Mouse (Mus musculus): Measurements from ENCODE around the gene 9530068E07Rik. TPM values are rescaled to one million over a fixed set of nuclear protein-coding genes. Genes with fewer than 3 reads are reported as not detected.

Gene 9530068E07Rik
- 81.2 and 82.7 TPM in 2 replicates for total RNA-seq (2014; fragmentation: Nextera tagmentation)
- 53.0 and 53.8 TPM in 2 replicates for total RNA-seq (2017)
- polyA plus RNA-seq (2012), result 136 TPM in 2 replicates

DNA sequence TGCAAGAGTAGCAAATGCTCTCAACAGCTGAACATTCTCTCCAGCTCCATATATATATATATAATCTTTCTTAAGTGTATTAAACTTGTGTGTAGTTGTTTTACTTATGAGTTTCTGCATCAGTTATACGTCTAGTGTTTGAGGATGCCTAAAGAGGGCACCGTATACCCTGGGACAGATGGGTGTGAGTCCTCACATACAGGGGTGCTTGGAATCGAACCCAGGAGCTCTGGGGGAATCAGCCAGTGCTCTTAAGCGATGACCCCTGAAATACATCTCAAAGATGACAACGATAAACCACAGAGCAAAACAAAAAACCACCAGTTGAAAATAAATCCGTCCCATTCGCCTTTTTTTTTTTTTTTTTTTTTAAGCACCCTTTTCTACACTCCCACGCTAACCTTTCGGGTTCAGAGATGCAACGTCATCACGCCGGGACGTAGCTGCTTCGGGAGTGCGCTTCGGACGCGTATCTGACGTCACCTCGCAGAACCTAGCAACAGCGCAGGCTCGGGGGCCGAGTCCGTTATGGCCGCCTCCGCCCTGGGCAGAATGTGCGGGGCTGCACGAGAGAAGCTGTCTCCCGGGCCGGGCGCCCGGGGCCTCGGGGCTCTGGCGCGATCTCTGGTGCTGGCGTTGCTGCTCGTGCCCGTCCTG, at the start of gene 9530068E07Rik:
TSS of gene 9530068E07Rik (plus strand) at position 489 of the 657 bp plus-strand sequence.
- ATAC-seq (ENCODE audit: extremely low read depth, insufficient number of reproducible peaks, low FRiP score, poor library complexity, severe bottlenecking), result peak; percentile 89
- Histone ChIP-seq H3K4me3 (ENCODE audit: low read depth, low read length) (peak within 1 kb of the TSS; percentile 94), H3K4me1 (ENCODE audit: insufficient read depth, low read depth, low read length) (peaks cover 37% of the 10 kb centered on the region), H3K27me3 (ENCODE audit: insufficient read depth, low read length) (no peaks in the 10 kb centered on the region), H3K9me3 (replicated peaks) (no peaks in the 10 kb centered on the region), H3K36me3 (replicated peaks) (peaks cover 42% of the 10 kb centered on the region)
- peak; percentile 96 for DNase-seq (ENCODE audit: low spot score)
- TF ChIP-seq GATA1 (IDR thresholded peaks at IDR 0.05; ENCODE audit: borderline replicate concordance, low read length) (no peak), GATA2 (IDR thresholded peaks at IDR 0.05; ENCODE audit: borderline replicate concordance, low read depth, low read length) (no peak), POLR2AphosphoS5 (IDR thresholded peaks at IDR 0.05; ENCODE audit: insufficient replicate concordance, low read depth, low read length) (no peak), TAL1 (conservative IDR thresholded peaks at IDR 0.05; ENCODE audit: low read depth, low read length) (no peak), CTCF (IDR thresholded peaks at IDR 0.05; ENCODE audit: low read depth, low read length) (no peak)

GRCm38 (mm10) chr11:52346635-52347005, 49.6 kb upstream of the 9530068E07Rik start:
- peaks cover 38% of the 10 kb centered on the region for H3K4me1 ChIP-seq (ENCODE audit: insufficient read depth, low read depth, low read length)
- no peaks in the 10 kb centered on the region for H3K36me3 ChIP-seq (replicated peaks)
- no peaks in the 10 kb centered on the region for H3K9me3 ChIP-seq (replicated peaks)
- TF ChIP-seq GATA1 (IDR thresholded peaks at IDR 0.05; ENCODE audit: borderline replicate concordance, low read length), result no peak
- no peak for TF ChIP-seq CTCF (IDR thresholded peaks at IDR 0.05; ENCODE audit: low read depth, low read length)
- no peak for TF ChIP-seq GATA2 (IDR thresholded peaks at IDR 0.05; ENCODE audit: borderline replicate concordance, low read depth, low read length)
- no peak for TF ChIP-seq POLR2AphosphoS5 (IDR thresholded peaks at IDR 0.05; ENCODE audit: insufficient replicate concordance, low read depth, low read length)
- TF ChIP-seq TAL1 (conservative IDR thresholded peaks at IDR 0.05; ENCODE audit: low read depth, low read length), result no peak
- ATAC-seq (ENCODE audit: extremely low read depth, insufficient number of reproducible peaks, low FRiP score, poor library complexity, severe bottlenecking) (no peak), DNase-seq (ENCODE audit: low spot score) (peak; percentile 40)
- peaks cover 6% of the 10 kb centered on the region for H3K27me3 ChIP-seq (ENCODE audit: insufficient read depth, low read length)
- H3K4me3 ChIP-seq (ENCODE audit: low read depth, low read length), result peak overlapping the region; percentile 65; the same call in 1 of the 2 replicates

DNA sequence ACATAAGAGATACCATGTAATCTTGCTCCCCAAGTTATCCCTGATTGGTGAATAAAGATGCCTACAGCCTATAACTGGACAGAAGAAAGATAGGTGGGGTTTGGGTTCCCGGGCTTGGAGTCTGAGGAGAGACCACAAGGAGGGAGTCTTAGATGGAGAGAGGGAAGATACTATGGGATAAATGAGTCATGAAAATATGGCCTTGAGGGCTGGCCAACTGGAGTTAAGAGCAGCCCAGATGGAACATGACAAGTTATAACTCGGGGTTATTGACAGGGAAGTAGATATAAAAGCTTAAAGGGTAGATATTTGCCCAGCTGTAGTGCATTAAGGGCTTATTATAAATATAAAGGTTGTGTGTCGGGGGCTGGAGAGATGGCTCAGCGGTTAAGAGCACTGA, 48.1 kb upstream of the 9530068E07Rik start:
- no peak overlapping the region for H3K4me3 ChIP-seq (ENCODE audit: low read depth, low read length)
- no peaks in the 10 kb centered on the region for H3K27me3 ChIP-seq (ENCODE audit: insufficient read depth, low read length)
- DNase-seq (ENCODE audit: low spot score) (no peak), ATAC-seq (ENCODE audit: extremely low read depth, insufficient number of reproducible peaks, low FRiP score, poor library complexity, severe bottlenecking) (no peak)
- no peaks in the 10 kb centered on the region for H3K36me3 ChIP-seq (replicated peaks)
- no peak for TF ChIP-seq GATA2 (IDR thresholded peaks at IDR 0.05; ENCODE audit: borderline replicate concordance, low read depth, low read length)
- TF ChIP-seq CTCF (IDR thresholded peaks at IDR 0.05; ENCODE audit: low read depth, low read length), result no peak
- H3K9me3 ChIP-seq (replicated peaks), result no peaks in the 10 kb centered on the region
- peaks cover 39% of the 10 kb centered on the region for H3K4me1 ChIP-seq (ENCODE audit: insufficient read depth, low read depth, low read length)

DNA sequence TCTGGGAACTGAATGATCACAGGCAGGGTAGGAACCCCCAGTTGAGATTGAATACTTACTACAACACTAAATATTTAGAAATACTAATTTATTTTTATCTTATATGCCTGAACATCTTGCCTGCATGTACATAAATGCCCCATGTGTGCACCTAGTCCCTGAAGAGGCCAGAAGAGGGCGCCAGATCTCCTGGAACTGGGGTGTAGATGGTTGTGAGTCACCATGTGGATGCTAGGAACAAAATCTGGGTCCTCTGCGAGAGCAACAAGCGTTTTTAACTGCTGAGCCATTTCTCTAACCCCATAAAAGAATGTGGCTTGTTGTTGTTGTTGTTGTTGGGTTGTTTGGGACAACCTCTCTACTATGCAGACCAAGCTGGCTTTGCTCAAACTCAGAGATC, 47.5 kb upstream of the 9530068E07Rik start:
- H3K9me3 ChIP-seq (replicated peaks), result no peaks in the 10 kb centered on the region
- no peak overlapping the region for H3K4me3 ChIP-seq (ENCODE audit: low read depth, low read length)
- ATAC-seq (ENCODE audit: extremely low read depth, insufficient number of reproducible peaks, low FRiP score, poor library complexity, severe bottlenecking) (no peak), DNase-seq (ENCODE audit: low spot score) (no peak)
- no peaks in the 10 kb centered on the region for H3K36me3 ChIP-seq (replicated peaks)
- no peaks in the 10 kb centered on the region for H3K27me3 ChIP-seq (ENCODE audit: insufficient read depth, low read length)
- TF ChIP-seq CTCF (IDR thresholded peaks at IDR 0.05; ENCODE audit: low read depth, low read length) (no peak), GATA2 (IDR thresholded peaks at IDR 0.05; ENCODE audit: borderline replicate concordance, low read depth, low read length) (no peak), TAL1 (conservative IDR thresholded peaks at IDR 0.05; ENCODE audit: low read depth, low read length) (no peak), POLR2AphosphoS5 (IDR thresholded peaks at IDR 0.05; ENCODE audit: insufficient replicate concordance, low read depth, low read length) (no peak)
- peaks cover 36% of the 10 kb centered on the region for H3K4me1 ChIP-seq (ENCODE audit: insufficient read depth, low read depth, low read length)

GRCm38 (mm10) chr11:52350924-52351323, 45.3 kb upstream of the 9530068E07Rik start:
- Histone ChIP-seq H3K27me3 (ENCODE audit: insufficient read depth, low read length) (no peaks in the 10 kb centered on the region), H3K4me1 (ENCODE audit: insufficient read depth, low read depth, low read length) (peaks cover 24% of the 10 kb centered on the region), H3K9me3 (replicated peaks) (0 out of 2 replicates have a peak, but pooled peaks cover 1% of the 10 kb centered on the region), H3K4me3 (ENCODE audit: low read depth, low read length) (no peak overlapping the region), H3K36me3 (replicated peaks) (no peaks in the 10 kb centered on the region)
- DNase-seq (ENCODE audit: low spot score) (peak; percentile 83), ATAC-seq (ENCODE audit: extremely low read depth, insufficient number of reproducible peaks, low FRiP score, poor library complexity, severe bottlenecking) (peak; percentile 64)
- no peak for TF ChIP-seq GATA2 (IDR thresholded peaks at IDR 0.05; ENCODE audit: borderline replicate concordance, low read depth, low read length)
- TF ChIP-seq GATA1 (IDR thresholded peaks at IDR 0.05; ENCODE audit: borderline replicate concordance, low read length), result no peak
- no peak for TF ChIP-seq POLR2AphosphoS5 (IDR thresholded peaks at IDR 0.05; ENCODE audit: insufficient replicate concordance, low read depth, low read length)
- TF ChIP-seq CTCF (IDR thresholded peaks at IDR 0.05; ENCODE audit: low read depth, low read length), result no peak
- TF ChIP-seq TAL1 (conservative IDR thresholded peaks at IDR 0.05; ENCODE audit: low read depth, low read length), result no peak

DNA sequence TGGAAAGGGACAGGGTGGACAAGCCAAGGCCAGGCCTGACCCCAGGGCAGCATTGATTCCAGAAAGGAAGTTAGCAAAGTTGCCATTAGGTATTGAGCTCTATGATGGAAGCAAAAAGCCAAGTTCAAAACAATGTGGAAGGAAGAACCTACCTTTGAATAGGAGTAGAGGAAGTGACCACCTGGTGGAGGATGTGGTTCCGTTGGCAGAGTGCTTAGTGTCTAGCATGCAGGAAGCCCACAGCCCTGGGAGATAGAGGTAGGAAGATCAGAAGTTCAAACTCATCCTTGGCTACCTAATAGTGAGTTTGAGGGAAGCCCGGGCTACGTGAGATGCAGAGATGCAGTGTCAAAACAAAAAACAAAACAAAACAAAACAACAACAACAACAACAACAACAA, 44.0 kb upstream of the 9530068E07Rik start:
- H3K4me1 ChIP-seq (ENCODE audit: insufficient read depth, low read depth, low read length), result peaks cover 14% of the 10 kb centered on the region
- ATAC-seq (ENCODE audit: extremely low read depth, insufficient number of reproducible peaks, low FRiP score, poor library complexity, severe bottlenecking), result no peak
- H3K36me3 ChIP-seq (replicated peaks), result no peaks in the 10 kb centered on the region
- TF ChIP-seq POLR2AphosphoS5 (IDR thresholded peaks at IDR 0.05; ENCODE audit: insufficient replicate concordance, low read depth, low read length) (no peak), GATA2 (IDR thresholded peaks at IDR 0.05; ENCODE audit: borderline replicate concordance, low read depth, low read length) (no peak), TAL1 (conservative IDR thresholded peaks at IDR 0.05; ENCODE audit: low read depth, low read length) (no peak), CTCF (IDR thresholded peaks at IDR 0.05; ENCODE audit: low read depth, low read length) (no peak), GATA1 (IDR thresholded peaks at IDR 0.05; ENCODE audit: borderline replicate concordance, low read length) (no peak)
- peaks cover 7% of the 10 kb centered on the region for H3K9me3 ChIP-seq (replicated peaks)
- H3K4me3 ChIP-seq (ENCODE audit: low read depth, low read length), result no peak overlapping the region
- H3K27me3 ChIP-seq (ENCODE audit: insufficient read depth, low read length), result no peaks in the 10 kb centered on the region
- DNase-seq (ENCODE audit: low spot score), result no peak

Data from G1E (cell line).